Mouse (Mus musculus) heart, postnatal 14 days (tissue): ENCODE measurements at regions not wholly inside any gene's neighbourhood (a gene's known extent, or its start where the extent isn't known, plus 50 kb on each side); places are given as distances from the start of the nearest gene placed in this dataset.
"Not testable (repeated sequence)": the region's sequence is repeated elsewhere in the genome, so short reads cannot be mapped to it uniquely, and the experiment has no call there.

Experiments used
- DNase-seq, 2 experiments: peaks; one replicate each; pipeline ENCODE4 v3.0.0; 2021 to 2022
- intact Hi-C: fragments of 180-260 bp; cut with DNase I; formaldehyde crosslinking; loops from one replicate; pipeline ENCODE4 v1.15.1; 2025

DNA sequence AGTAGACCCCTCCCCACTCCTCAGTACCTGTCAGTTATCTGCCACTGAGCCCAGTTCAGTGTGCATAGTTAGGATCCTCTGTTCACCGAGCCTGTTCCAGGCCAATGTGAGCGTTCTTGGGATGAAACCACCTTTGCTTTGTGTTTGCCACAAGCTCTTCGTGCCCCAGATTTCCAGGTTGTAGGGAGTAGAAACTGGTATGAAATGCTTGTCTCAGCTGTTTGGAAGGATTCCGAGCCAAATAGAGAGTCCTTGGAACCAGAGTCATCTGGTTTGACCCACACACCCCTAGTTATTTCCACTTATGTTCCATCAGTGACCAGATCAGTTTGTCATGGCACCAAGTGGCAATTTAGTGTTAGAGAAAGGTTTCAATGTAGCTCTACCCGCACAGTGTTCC is 171.2 kb upstream of the Kit start:
- intact Hi-C loops, result no loop called here
- no peak for DNase-seq

DNA sequence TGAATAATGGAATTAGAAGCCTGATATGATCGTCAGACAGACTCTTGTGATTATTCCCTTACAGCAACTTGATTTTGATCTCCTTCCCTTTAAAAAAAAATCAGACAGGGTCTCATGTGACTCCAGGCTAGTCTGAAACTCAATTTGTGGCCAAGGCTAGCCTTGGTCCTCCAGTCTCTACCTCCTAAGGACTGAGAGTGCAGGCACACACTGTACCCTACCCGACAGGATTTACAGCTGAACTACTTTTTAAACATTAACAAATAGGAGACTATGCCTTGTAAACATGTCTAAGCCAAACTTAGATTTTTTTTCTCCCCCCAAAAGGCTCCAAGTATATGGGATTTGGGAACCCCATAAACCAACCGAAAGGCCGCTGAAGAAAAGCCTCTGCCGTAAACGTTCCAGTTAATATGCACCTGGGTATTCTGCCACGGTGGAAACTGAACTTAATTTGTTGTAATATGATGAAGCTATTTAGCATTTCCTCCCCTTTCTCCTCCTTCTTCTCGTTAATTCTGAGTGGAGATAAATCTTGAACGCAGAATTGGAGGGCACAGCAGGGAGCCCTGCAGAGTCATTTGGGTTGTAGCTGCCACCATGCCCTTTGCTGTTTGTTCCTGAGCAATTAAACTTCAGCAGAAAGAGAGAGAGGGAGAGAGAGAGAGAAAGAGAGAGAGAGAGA is 170.0 kb upstream of the Kit start:
- intact Hi-C loops, result no loop called here
- no peak for DNase-seq

DNA sequence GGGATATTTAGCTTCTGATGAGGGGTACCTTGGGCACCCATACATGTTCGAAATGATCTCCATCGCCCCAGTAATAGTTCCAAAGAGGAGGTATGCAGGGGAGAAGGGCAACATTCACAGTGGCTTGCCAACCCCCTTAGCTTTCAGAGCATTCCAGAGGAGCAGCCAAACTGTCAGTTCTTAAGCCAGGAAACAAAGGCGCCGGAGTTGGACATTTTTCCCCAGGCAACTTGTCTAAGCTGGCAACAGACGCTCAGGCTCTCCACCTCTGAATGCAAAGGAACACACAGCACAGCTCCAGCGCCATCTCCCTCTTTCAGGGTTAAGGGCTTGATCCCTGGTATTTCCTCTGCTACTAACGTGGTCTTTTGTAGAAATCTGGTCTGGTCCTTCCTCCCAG is 169.2 kb upstream of the Kit start:
- no peak for DNase-seq
- intact Hi-C loops, result no loop called here

DNA sequence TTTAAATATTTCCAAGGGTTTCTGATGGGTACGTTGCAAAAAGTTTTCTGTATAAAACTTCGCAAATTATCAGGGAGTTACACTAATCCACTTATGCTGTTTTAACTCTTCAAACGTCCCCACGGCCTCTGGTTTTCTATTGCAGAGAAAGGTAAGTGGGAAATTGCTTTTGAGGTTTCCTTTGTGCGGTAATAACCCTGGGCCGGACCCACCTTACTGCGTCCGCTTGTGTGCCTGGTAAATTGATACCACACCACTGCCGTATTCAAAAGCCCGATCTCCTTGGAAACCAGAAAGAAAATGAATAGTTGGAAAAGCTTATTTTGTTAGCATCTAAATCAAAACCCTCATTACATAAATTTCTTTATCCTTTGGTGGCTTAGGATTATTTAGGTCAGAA is 167.0 kb upstream of the Kit start:
- DNase-seq, result no peak
- intact Hi-C loops, result no loop called here

DNA sequence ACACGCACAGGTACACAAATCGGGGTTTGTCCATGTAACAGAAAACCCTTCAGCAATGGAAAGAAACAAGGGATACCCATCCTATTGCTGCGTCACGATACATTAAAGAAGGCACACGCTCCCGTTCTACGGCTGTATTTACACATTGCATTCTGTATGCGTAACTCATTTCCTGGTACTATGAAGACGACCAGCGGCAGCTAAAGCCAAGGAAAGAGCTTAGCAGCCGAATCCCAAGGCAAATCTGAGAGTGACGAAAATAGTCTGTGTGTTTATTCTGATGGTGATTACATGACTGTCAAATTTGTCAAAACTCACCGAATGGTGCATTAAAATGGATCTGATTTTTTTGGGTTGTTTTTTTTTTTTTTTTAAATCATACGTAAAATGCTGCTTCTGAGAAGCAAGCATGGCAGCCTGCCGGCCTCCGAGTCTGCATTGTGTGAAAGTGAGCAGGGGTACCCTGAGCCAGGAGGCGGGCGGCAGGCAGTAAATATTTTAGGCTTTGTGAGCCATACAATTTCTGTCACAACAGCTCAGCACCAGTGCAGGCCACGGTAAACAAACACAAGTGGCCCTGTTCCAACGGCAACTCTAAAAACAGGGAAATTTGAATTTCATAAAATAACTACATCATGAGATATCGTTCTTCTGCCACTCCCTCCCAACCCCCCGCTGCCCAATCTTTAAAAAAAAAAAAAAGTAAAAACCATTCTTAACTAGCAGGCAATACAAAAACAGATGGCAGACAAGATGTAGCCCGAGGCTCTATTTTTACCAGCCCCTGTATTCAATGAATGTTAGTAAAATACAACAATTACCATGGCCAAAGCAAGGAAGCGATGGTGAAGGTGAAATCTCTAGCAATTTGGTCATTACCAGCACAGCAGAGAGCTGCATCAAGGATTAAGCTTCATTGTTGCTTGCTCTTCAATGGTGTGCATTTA is 164.2 kb upstream of the Kit start:
- no peak for DNase-seq
- intact Hi-C loops, result no loop called here

DNA sequence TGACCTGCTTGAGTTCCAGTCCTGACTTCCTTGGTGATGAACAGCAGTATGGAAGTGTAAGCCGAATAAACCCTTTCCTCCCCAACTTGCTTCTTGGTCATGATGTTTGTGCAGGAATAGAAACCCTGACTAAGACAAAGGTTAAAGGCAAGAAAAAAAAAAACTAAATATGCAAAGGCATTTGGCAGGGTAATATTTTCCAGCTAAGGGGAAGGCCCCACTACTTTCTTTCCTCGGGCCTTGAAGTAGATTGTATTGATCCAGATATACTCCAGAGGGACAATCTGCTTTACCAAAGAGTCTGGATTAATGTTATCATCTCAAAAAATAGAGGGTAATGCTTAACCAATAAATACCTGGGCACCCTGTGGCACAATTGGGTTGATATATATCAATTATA is 155.4 kb upstream of the Kit start:
- DNase-seq, intact Hi-C loops: not testable (repeated sequence)

DNA sequence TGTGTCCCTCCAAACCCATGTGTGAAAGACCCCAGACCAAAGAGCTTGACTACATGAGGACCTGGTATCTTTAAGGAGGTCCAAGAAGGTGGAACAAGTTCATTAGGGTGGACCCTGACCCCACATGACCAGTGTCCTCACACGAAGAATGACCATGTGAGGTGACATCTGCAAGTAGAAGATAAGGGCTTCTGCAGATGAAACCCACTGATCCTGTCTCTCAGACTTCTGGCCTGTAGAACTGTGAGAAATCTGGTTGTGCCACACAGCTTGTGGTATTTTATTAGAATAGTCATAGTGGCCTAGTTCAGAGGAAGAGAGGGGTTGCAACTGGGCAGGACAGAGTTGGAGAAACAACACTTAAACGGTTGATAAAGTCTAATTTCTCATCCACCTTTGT is 141.8 kb upstream of the Kit start:
- DNase-seq, result no peak
- intact Hi-C loops, result no loop called here

DNA sequence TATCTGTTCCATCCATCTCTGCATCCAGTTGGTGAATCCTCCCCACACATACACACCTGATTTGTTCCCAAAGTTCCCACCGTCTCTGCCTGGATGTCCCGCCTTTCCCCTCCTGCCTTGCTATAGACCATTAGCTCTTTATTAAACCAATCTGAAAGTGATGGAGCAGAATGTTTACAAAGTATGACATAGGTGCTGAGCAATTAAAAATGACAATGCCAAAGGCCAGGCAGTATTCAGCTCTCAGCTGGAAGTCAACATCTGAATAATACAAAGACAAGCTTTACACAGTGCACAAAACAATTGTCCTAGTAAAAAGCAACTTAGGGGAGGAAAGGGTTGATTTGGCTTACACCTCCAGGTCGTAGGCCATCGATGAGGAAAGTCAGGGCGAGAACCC is 136.8 kb upstream of the Kit start:
- intact Hi-C loops, result no loop called here
- DNase-seq, result no peak

DNA sequence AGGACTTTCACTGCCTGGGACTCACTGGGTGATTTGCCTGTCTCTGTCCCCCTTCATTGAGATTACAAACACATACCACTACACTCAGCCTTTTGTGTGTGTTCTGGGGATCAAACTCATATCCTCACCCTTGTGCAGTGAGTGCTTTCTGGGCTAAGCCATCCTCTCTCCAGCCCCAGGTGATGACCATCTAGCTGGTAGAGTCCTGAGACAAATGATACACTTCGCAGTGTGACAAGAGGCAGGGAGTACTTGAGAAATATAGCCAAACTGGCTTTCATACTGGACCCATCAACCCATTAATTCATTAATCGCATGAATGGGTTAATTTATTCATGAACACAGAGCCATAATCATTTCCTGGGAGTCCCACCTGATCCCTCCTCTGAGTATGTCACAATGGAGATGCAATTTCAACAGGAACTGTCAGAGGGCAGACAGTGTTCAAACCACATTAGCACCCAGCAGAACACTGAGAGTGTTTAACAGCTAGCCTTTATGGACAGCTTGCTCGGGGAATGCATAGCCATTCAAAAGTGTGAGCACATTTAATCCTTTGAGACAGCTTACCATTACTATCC is 130.6 kb upstream of the Kit start:
- intact Hi-C loops, result no loop called here
- no peak for DNase-seq

DNA sequence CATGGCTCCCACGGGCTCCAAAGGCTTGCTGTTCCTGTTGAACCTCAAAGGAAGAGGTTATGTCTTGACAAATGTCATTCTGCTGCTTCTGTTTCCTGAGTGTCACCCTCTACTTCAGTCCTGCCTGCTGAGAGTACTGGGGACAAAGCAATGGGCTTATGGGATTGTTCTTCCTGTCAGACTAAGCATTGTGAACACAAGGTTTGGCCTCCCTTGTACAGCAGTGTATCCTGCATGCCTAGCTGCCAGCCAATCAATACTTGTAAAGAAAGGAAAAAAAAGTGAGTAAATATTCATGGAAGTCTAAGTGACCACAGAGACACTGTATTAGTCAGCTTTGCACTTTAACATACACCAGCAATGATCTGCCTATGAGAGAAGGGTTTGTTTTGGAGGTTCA is 128.3 kb upstream of the Kit start:
- no peak for DNase-seq

DNA sequence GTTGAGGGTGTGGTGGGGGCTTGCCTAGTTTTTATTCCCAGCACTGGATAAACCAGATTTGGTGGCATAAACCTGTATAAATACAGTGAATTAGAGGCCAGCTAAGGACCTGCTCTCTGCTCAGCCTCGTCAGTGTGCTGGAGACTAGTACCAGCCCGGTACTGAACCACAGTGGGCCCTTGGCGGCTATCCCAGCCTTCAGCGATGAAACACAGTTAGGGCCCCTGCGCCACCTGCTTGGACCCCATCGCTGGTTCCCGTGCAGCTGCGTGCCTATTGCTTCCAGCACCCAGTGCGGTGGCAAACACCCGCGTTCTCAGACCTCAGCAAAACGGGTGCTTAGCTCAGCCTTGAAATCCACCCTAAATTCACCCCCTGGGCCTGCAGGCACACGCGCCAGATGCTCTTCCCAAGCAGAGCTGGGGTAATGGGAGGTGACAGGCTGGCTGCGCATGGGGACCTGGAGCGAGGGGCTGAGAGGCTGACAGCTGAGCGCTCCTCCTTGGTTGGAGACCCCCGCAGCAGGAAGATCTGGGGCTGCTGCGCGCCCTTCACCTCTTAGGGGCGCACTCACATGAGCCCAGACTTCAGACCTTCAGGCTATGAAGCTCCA is 124.7 kb upstream of the Kit start:
- DNase-seq, result no peak
- intact Hi-C loops, result no loop called here

More for the DNA sequence above, 128.3 kb upstream of the Kit start:
- intact Hi-C loops, result no loop called here

DNA sequence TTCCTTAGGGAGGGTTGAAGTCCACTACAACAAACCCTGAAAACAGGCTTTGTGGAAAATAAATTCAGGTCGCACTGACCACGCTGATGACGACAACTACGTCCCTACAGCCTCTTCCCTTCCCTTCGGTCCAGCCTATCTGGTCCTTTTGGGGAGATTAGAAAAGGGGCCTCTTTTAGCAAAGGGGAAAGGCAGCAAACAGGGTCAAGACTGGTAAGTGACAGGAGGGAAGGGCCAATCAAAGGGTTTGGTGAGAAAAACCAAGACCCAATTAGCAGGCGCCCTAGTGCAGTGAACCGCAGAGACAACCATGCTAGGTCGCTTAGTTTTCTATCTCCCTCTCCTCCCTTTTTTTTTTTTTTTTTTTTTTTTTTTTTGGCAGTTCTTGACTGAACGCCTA is 124.2 kb upstream of the Kit start:
- intact Hi-C loops, result no loop called here

DNA sequence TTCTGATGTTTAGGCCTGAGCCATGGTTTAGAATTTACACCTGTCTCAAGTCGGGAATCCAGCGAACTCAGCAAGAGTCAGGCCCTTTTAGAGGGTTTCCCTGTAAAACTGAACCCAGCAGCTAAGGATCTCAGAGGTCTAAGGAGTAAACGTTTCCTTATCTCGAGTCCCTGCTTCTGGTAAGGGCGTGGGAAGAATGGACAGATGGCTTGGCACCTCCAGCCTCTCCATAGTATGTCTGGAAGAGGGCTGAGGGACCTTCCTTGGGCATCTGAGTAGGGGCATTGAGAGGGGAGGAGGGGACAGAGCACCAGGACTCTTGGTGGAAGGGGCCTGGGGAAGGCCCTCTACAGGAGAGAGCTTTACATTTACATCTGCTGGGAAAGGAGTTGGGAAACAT is 123.6 kb upstream of the Kit start:
- no peak for DNase-seq
- intact Hi-C loops, result no loop called here

More for the DNA sequence above, 124.2 kb upstream of the Kit start:
- DNase-seq, result no peak

DNA sequence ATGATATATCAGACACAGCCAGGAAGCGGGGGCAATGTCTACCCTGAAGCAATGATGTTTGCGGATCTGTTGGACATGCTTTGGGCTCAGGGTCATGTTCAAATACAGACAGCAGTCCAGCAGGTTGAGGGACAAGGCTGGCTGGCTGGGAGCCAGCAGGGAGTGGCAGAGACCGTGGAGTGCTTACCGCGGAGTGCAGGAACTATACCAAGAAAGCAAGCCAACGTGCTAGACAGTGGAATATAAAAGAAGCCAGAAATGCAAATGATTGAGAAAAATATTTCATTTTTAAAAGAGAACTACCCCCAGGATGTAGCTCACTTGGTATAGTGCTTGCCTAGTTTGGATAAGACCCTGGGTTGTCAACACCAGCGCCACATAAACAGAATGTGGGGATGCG is 123.0 kb upstream of the Kit start:
- intact Hi-C loops, result no loop called here

DNA sequence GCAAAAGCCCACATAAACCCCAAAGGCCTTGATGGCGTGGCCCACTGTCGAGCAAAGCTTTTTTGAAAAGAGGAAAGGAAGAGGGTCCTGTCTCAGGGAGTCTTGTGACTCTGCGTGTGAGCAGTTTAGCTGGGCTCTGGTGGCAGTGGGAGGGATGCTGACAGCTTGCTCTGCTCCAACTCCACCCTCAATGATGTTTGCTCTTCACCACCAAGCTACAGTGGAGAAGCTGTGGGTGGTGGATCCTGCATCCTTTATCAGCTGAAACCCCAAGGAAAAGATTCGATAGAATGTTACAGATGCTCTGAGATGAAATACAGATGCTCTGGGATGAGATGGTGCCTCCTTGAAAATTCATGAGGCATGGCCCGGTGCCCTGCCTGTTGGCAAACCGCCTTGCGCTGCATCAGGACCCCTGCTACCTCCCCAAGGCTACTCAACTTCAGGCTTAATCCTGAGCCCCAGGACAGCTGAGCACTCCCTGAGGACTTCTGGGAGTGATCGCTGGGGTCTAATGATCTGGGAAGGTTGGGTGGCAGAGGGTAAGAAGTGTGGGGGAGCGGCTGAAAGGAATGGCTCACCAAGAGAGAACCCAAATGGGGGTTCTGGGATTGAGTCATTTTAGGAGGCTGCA is 120.8 kb upstream of the Kit start:
- intact Hi-C loops, result no loop called here

More for the DNA sequence above, 123.0 kb upstream of the Kit start:
- peak; percentile 24 to 25 for DNase-seq

DNA sequence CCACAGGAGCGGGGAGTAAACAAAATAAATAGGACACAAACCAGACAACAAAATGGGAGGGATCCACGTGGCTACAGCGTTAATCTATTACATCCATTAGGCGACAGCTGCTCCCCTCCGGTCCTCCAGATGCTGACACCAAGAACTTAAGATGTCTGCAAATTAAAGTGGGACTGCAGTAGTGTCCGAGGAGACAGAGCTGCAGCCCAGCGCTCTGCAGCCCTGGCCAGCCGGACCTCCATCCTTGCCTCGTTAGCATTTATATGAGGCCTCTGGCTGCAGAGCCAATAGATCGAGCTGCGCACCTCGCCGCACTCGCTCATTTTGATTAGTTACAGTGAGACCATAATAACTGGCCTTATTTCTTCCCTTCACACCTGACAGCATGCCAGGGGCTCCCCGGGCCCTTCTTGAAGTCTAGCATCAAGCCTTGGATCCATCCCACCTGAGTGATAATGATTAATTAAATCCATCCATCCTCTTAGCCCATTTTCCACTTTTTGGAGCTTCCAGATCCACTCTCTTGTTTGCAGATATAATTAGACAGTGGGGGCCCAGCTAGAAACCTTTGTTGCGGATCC is 119.7 kb upstream of the Kit start:
- intact Hi-C loops, result no loop called here
- no peak for DNase-seq

More for the DNA sequence above, 120.8 kb upstream of the Kit start:
- no peak for DNase-seq

DNA sequence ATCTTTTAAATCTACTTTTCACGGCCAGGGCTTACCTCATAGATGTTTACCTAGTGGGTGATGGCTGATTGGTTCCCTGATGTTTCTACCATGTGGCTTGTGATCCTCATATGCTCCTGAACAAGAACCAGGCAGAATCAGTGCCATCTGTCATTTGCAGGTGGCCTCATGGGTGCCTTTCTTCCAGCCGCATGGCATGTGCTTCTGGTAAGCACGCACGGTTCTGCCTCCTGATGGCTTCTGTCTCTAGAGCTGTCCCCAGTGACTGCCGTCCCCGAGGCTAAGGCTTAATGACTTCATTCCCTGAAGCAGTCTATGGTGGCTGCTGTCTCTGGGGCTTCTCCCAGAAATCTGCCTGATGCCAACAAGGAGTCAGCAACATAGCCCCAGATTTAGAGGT is 117.3 kb upstream of the Kit start:
- no peak for DNase-seq
- intact Hi-C loops, result no loop called here

DNA sequence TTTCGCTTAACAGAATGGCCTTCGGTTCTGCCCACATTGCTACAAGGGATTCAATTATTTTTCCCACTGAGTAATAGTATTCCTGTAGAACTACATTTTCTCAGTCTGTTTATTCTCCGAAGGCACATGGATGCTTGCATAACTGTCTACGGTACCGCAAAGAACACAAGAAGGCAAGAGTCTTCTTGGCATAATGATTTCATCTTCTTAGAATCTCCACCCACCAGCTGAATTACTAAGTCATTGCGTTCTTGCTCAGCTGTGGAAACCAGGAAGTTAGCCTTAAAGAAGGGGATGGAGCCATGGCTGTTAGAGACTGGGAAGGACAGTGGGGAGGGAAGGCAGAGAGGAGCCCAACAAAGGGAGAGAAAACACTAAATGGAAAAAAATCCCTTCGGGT is 116.4 kb upstream of the Kit start:
- intact Hi-C loops, result no loop called here
- no peak for DNase-seq

DNA sequence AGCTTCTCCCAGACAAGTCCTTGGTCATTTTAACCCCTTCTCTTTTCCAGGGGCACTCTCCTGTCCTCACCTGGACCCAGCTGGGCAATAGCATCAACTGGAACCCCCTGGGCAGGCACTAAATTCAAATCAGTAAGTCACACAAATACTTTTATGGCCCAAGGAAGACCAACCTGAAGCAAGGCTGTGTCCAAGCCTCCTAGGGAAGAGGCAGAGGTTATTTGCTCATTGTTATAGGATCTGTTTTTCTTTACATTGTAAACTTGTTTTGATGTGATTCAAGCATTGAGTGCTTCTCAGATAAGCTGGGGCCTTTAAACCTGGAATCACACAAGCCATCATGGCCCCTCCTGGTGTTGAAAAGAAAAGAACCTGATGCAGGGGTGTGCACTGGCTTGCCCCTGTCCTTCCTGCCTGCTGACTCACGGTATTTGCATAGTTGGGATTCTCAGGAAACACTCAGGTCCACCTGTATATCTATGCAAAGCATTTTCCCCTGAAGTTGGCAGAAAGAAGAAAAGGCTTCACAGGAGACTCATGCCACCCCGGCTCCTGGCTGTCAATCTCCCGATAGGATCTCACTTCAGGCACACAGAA is 114.9 kb upstream of the Kit start:
- no peak for DNase-seq
- intact Hi-C loops, result no loop called here

DNA sequence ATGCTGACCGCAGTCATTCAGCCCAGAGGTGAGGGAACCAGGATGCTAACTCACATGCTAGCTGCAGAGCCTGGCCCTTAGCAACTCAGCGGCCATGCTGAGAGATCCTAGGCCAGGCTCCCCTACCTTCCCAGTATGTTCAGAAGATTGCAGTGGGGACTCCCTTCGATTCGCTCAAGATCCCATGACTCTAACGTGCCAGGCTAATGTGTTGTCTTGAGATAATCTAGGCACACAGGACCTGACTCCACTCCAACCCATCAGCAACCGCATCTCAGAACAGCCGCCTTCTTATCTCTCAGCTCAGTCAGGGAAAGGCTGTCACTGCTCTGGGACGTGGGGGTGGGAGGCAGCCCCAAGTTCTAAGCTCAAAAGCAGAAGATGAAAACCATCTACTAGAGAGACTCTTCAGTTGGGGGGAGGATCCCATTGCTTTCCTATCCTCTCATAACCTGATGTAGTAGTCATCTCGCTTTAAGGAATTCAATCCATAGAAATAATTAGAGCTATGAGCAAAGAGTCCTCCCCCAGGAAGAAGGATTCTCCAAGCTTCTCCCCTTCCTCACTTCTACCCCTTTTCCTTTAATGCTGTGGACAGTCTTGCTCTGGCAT is 114.2 kb upstream of the Kit start:
- DNase-seq, result no peak
- intact Hi-C loops, result no loop called here
